Mouse (Mus musculus): ENCODE measurements around the gene Gm3646.
A peak's percentile ranks its signal among the peaks of the same experiment; 100 is the strongest.

Gene Gm3646

DNA sequence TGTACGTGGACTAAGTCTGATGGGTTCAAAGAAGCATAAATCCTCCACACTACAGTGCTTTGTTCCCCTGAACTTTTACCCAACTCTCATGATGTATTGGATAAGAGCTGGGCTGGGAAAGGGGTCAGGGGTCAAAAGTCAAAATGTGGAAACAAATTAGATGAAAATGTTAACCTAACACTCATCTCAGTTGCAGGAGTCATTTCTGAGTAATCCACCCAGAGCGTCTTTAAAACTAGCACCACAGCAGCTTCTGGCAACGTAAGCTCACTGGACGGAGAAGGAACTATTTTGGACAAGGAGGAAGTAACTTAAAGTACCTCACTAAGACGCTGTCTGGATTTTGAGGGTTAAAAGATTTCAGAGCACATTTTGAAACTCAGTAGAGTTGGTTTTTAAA, 20.5 kb downstream of the Gm3646 start:
- ATAC-seq (ENCODE audit: insufficient number of reproducible peaks, low FRiP score, low TSS enrichment) = no peak

- ATAC-seq (ENCODE audit: insufficient number of reproducible peaks, low FRiP score, low TSS enrichment) = no peak
Measured at GRCm38 (mm10) chr1:39781835-39782234, 23.3 kb downstream of the Gm3646 start.

GRCm38 (mm10) chr1:39779111-39779980, 25.8 kb downstream of the Gm3646 start:
- no peak for ATAC-seq (ENCODE audit: insufficient number of reproducible peaks, low FRiP score, low TSS enrichment)

- no peak for ATAC-seq (ENCODE audit: insufficient number of reproducible peaks, low FRiP score, low TSS enrichment)
Measured at GRCm38 (mm10) chr1:39773991-39774729, 31.0 kb downstream of the Gm3646 start.

GRCm38 (mm10) chr1:39773551-39773950, 31.6 kb downstream of the Gm3646 start:
- ATAC-seq (ENCODE audit: insufficient number of reproducible peaks, low FRiP score, low TSS enrichment) = no peak

DNA sequence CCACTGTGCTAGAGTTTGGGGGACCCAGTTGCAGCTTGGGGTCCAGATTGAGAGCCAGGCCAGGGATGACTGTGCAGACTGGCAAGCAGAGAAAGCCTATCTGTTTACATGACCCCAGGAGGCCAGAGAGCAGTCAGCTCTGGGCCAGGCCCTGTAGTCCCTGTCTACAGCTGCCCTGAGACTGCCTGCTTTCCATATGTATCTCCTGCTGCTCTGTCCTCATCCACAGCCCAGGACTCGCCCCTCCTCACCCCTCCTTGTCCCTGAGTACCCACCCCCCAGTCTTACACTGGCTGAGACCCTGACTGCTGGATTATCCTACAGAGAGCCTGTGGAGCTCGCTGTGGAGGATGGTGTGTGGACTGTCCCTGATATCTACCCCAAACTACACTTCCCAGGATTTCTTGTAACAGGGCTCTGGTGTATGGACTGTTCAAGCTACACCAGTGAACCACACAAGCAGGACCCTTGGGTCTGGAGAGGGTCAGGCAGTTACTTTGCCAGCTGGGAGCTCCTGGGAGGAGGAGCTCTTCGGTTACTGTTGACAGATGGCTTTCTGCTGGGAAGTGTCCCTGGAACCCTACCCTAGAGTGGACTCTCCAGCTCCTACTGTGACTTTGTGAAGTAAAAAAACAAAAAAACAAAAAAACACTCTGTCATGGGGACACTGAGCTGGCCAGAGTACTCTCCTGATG, 32.6 kb downstream of the Gm3646 start:
- ATAC-seq (ENCODE audit: insufficient number of reproducible peaks, low FRiP score, low TSS enrichment) = peak; percentile 65

DNA sequence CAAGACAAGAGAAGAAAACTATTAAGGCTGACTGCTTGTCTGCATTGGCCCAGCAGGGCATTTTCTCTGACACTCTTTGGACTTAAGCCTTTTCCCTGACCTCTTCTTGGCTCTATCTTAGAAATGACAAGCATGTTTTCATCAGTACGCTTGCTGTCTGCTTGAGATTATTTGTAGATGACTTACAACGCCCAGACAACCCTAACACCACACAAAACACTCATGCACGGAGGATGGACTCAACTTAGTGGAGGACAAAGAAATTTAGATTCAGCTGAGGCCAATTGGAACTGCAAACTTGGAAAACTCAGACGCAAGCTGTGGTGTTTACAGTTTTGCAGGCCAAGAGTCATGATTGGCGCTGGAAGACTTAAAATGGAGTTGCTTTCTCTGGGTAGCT, 34.7 kb downstream of the Gm3646 start:
- no peak for ATAC-seq (ENCODE audit: insufficient number of reproducible peaks, low FRiP score, low TSS enrichment)

DNA sequence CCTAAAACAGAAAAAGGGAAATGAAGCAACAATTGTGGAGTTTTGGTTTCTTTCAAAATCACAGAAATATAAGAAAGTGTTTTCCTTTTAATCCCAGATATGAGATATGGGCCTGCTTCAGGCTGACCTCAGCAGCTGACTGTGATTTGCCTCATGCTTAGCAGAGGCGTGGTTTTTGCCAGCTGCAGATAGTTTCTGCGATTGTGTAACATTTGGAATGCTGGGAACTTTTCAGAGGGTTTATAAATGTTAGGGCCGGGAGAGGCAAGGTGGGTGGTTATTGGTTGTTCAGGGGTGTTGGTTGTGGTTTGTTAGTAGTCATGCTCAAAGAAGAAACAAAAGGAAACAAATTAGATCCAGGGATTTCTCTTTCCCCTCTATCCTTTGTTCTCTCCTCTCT, 37.1 kb downstream of the Gm3646 start:
- no peak for ATAC-seq (ENCODE audit: insufficient number of reproducible peaks, low FRiP score, low TSS enrichment)

GRCm38 (mm10) chr1:39765854-39766493, 39.2 kb downstream of the Gm3646 start:
- ATAC-seq (ENCODE audit: insufficient number of reproducible peaks, low FRiP score, low TSS enrichment) = no peak

DNA sequence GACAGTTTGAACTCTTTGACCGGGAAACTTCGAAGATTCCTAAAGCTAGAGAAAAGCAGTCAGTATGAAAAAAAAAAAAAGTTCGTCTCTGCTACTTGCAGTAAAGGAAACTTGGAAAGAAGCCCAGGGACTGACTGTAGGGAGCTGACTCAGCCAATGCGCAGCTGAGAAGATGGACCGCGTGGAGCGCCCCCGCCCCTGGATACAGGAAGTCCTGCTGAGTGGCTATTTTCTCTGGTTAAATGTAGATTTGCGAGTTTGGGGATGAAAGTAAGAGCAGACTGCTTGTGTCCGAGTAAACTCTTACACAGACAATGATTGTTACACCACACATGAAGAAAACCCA, 43.1 kb downstream of the Gm3646 start:
- 0 out of 2 replicates have a peak, but pooled peaks have one; percentile 27 for ATAC-seq (ENCODE audit: insufficient number of reproducible peaks, low FRiP score, low TSS enrichment)

- peak; percentile 86 for ATAC-seq (ENCODE audit: insufficient number of reproducible peaks, low FRiP score, low TSS enrichment)
Measured at GRCm38 (mm10) chr1:39761211-39762024, 43.7 kb downstream of the Gm3646 start.

DNA sequence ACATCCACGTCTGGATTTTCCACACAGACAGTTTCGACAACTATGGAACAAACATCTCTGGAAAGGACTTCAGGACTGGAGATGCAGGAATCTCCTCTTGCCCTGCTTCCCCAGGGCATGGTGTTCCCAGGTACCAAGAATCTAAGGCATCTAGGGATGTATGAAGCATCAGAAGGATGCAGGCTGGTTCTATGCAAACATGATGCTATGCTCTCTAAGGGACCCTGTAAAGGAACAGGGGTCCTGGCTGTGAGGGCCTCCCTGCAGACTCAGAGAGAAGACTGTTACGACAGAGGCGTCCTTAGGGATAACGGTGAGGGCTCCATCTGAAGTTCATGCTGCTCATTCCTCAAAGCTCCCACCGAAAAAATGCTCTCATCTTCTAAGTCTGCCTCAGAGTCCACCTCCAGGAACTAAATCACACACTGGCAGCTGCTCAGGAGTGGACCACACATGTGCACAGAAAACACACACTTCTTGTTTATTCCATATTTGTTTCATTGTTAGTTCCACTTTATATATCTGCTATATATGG, 44.9 kb downstream of the Gm3646 start:
- ATAC-seq (ENCODE audit: insufficient number of reproducible peaks, low FRiP score, low TSS enrichment) = no peak

GRCm38 (mm10) chr1:39759231-39760175, 45.6 kb downstream of the Gm3646 start:
- ATAC-seq (ENCODE audit: insufficient number of reproducible peaks, low FRiP score, low TSS enrichment) = no peak

- no peak for ATAC-seq (ENCODE audit: insufficient number of reproducible peaks, low FRiP score, low TSS enrichment)
Measured at GRCm38 (mm10) chr1:39758244-39758643, 46.9 kb downstream of the Gm3646 start.

DNA sequence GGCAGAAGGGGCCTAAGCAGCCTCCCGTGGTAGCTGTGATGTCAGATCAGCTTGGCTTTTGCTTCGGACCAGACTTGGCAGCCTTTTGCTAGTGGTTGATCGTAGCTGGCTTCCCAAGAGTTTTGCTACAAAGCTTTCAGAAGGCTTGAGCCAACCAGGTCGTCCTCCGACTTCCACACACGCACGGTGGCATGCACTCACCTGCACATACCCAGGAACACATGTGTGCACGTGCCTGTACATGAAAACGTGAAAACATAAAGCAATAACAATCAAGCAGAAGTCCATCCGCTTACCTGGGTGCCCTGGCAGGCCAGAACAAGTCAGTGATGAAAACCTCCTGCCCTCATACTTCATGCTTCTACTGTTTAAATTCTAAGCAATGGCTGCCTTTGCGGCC, 48.2 kb downstream of the Gm3646 start:
- no peak for ATAC-seq (ENCODE audit: insufficient number of reproducible peaks, low FRiP score, low TSS enrichment)

DNA sequence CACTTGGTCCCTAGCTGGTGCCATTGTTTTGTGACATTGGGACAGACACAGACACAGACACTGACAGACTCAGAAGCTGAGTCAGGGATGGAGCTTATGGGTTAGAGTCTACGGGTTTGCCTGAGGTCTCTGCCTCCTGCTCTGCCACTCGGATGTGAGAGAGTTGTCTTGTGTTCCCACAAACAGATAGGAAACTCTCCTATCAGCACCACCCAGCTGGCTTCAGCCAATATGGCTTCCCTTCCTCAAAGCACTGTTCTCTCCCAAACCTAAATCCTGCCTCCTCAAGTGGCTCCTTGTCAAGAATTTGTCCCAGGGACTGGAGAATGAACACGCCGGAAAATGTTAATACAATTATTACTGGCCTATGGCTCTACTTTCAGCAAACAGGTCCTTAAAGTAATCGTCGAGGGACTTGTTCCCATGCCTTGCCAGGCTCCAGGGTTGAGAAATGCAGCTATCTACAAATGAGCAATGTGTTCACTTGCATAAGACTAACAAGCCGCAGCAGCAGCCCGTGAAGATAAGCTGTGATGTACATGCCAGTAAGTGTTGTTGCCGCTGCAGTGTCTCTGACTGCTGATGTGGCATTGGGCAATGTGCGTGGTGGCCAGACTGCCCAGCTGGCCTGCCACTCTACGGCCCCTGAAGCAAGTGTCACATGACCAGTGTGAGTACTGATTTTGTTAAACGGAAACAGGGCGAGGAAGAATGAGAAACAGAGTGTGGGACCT, 50.7 kb downstream of the Gm3646 start:
- ATAC-seq (ENCODE audit: insufficient number of reproducible peaks, low FRiP score, low TSS enrichment) = no peak
